Mouse (Mus musculus): ENCODE measurements around the gene Limd1. TPM values are rescaled to one million over a fixed set of nuclear protein-coding genes. Genes with fewer than 3 reads are reported as not detected.

Gene Limd1
- polyA plus RNA-seq, 1 experiment from 2014 or later: 50.5 TPM

GRCm38 (mm10) chr9:123467141-123467620 lies 11.3 kb upstream of the Limd1 start:
- Histone ChIP-seq H3K36me3 (peaks cover 10% of the 10 kb centered on the region; the same call in 1 of the 2 replicates), H3K9me3 (replicated peaks) (no peaks in the 10 kb centered on the region), H3K4me2 (no peak overlapping the region), H3K4me3 (replicated peaks) (no peak overlapping the region), H3K4me1 (no peaks in the 10 kb centered on the region), H3K27me3 (no peaks in the 10 kb centered on the region), H3K9ac (no peak overlapping the region), H3K27ac (no peak overlapping the region)
- WGBS: 77% methylated on average over 4 of the region's 4 CpGs
- ATAC-seq (replicated peaks; ENCODE audit: low FRiP score): no peak

- no peak overlapping the region for H3K9ac ChIP-seq
- H3K4me3 ChIP-seq (replicated peaks): no peak overlapping the region
- no peak overlapping the region for H3K27ac ChIP-seq
- WGBS: 72% methylated on average over 5 of the region's 5 CpGs
- ATAC-seq (replicated peaks; ENCODE audit: low FRiP score): no peak
- no peak overlapping the region for H3K4me2 ChIP-seq
- 0 out of 2 replicates have a peak, but pooled peaks cover under 1% of the 10 kb centered on the region for H3K36me3 ChIP-seq
- H3K27me3 ChIP-seq: no peaks in the 10 kb centered on the region
- H3K4me1 ChIP-seq: no peaks in the 10 kb centered on the region
- H3K9me3 ChIP-seq (replicated peaks): no peaks in the 10 kb centered on the region
These were observed 10.0 kb upstream of the Limd1 start for GRCm38 (mm10) chr9:123468406-123469085.

- H3K4me1 ChIP-seq: no peaks in the 10 kb centered on the region
- no peaks in the 10 kb centered on the region for H3K27me3 ChIP-seq
- no peak overlapping the region for H3K4me2 ChIP-seq
- no peak overlapping the region for H3K4me3 ChIP-seq (replicated peaks)
- no peaks in the 10 kb centered on the region for H3K9me3 ChIP-seq (replicated peaks)
- no peaks in the 10 kb centered on the region for H3K36me3 ChIP-seq
- no peak overlapping the region for H3K27ac ChIP-seq
- no peak overlapping the region for H3K9ac ChIP-seq
- ATAC-seq (replicated peaks; ENCODE audit: low FRiP score): no peak
These were observed 9.4 kb upstream of the Limd1 start for GRCm38 (mm10) chr9:123469087-123469486.

- peaks cover 9% of the 10 kb centered on the region; the same call in 1 of the 2 replicates for H3K4me1 ChIP-seq
- H3K36me3 ChIP-seq: no peaks in the 10 kb centered on the region
- no peak for ATAC-seq (replicated peaks; ENCODE audit: low FRiP score)
- H3K27ac ChIP-seq: peak overlapping the region; percentile 23; the same call in 1 of the 2 replicates
- H3K27me3 ChIP-seq: no peaks in the 10 kb centered on the region
- no peak overlapping the region for H3K9ac ChIP-seq
- H3K4me3 ChIP-seq (replicated peaks): no peak overlapping the region
- H3K4me2 ChIP-seq: no peak overlapping the region
- no peaks in the 10 kb centered on the region for H3K9me3 ChIP-seq (replicated peaks)
These were observed 5.1 kb upstream of the Limd1 start for GRCm38 (mm10) chr9:123473377-123473776.

DNA sequence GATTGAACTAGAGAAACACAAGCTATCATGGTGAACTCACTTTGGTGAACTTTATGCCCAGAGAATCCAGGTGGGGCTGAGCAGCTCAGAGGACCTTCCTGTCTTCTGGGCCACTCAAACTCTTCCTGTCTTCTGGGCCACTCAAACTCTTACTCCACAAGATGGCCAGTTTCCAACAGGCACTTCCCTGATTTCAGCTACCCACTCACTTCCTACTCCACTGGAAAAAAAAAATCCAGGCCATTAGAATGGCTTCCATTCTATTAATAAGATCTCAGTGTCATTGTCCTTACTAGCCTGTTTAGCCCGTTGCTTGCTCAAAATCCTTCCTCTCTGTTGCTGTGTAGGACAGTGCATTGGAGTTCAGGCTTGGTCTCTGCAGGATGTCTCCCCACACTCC lies 2.9 kb upstream of the Limd1 start:
- Histone ChIP-seq H3K27me3 (no peaks in the 10 kb centered on the region), H3K4me3 (replicated peaks) (no peak overlapping the region), H3K36me3 (no peaks in the 10 kb centered on the region), H3K9me3 (replicated peaks) (no peaks in the 10 kb centered on the region), H3K4me1 (peaks cover 27% of the 10 kb centered on the region), H3K9ac (no peak overlapping the region), H3K27ac (0 out of 2 replicates have a peak overlapping the region, but pooled peaks have one; percentile 32), H3K4me2 (no peak overlapping the region)
- 87% methylated on average over 1 of the region's 1 CpGs for WGBS
- no peak for ATAC-seq (replicated peaks; ENCODE audit: low FRiP score)

DNA sequence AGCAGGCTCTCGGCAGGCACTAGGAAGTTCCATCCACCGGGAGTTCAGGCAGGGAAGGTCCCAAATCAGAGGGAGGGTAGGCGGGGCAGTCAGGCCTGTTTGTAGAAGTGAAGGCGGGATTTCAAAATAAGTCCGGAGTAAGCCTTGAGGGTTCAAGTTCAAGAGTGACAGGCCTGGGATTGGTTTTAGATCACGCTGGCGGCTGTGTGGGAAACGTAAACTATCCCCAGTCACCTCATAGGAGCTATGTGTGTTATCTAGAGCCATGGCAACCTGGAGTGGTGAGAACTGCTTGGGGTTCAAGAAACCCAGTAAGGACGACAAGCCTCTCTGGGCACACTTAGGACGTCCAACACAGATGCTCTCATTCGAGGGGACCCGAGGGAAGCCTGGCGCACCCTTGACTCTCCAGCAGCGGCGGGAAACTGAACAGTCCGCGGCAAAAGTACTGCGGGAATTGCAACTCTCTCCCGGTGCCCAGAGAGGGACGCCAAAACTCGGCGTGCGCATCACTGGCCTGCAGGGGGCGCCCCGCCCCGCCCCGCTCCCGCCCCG lies 398 bp upstream of the Limd1 start:
- peak overlapping the region; percentile 90 for H3K4me2 ChIP-seq
- WGBS: under 1% methylated on average over 24 of the region's 29 CpGs
- H3K27ac ChIP-seq: peak overlapping the region; percentile 24; the same call in 1 of the 2 replicates
- peaks cover 51% of the 10 kb centered on the region for H3K4me1 ChIP-seq
- peak; percentile 84 for ATAC-seq (replicated peaks; ENCODE audit: low FRiP score)
- H3K36me3 ChIP-seq: peaks cover 13% of the 10 kb centered on the region
- peak overlapping the region; percentile 40 for H3K9ac ChIP-seq
- peak overlapping the region; percentile 71 for H3K4me3 ChIP-seq (replicated peaks)
- no peaks in the 10 kb centered on the region for H3K9me3 ChIP-seq (replicated peaks)
- no peaks in the 10 kb centered on the region for H3K27me3 ChIP-seq

DNA sequence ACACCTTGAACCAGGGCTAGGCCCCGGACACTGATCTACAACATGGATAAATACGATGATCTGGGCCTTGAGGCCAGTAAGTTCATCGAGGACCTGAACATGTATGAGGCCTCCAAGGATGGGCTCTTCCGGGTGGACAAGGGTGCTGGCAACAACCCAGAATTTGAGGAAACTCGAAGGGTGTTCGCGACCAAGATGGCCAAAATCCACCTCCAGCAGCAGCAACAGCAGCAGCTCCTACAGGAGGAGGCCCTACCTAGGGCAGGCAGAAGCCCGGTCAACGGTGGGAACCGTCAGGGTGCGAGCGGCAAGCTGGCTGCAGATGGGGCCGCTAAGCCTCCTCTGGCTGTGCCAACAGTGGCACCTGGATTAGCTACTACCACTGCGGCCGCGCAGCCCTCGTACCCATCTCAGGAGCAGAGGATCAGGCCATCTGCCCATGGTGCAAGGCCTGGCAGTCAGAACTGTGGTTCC lies 727 bp downstream of the Limd1 start:
- Histone ChIP-seq H3K4me2 (peak overlapping the region; percentile 90), H3K4me1 (peaks cover 62% of the 10 kb centered on the region)

DNA sequence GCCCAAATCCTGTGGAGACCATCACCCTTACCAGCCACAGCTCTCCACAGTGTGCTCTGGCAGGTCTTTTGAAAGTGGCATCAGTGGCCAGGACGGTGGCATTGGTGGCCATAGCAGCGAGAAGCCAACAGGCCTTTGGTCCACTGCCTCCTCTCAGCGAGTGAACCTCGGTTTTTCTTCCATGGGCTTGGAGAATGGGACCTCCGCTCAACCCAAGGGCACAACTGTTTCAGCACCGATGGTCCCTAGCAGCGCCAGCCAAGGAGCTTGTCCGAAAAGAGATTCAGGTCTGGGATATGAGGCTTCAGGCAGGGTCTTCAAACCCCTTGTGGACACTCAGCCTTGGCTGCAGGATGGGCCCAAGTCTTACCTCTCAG lies 1.4 kb downstream of the Limd1 start:
- Histone ChIP-seq H3K9ac (peak overlapping the region; percentile 69), H3K9me3 (replicated peaks) (no peaks in the 10 kb centered on the region), H3K27ac (0 out of 2 replicates have a peak overlapping the region, but pooled peaks have one; percentile 89), H3K4me3 (replicated peaks) (peak overlapping the region; percentile 71), H3K27me3 (no peaks in the 10 kb centered on the region), H3K36me3 (peaks cover 31% of the 10 kb centered on the region), H3K4me1 (peaks cover 62% of the 10 kb centered on the region), H3K4me2 (peak overlapping the region; percentile 90)
- no peak for ATAC-seq (replicated peaks; ENCODE audit: low FRiP score)
- 90% methylated on average over 8 of the region's 8 CpGs for WGBS

More for the DNA sequence above, 727 bp downstream of the Limd1 start:
- peak; percentile 18 for ATAC-seq (replicated peaks; ENCODE audit: low FRiP score)
- peak overlapping the region; percentile 69 for H3K9ac ChIP-seq
- WGBS: 20% methylated on average over 17 of the region's 17 CpGs
- H3K36me3 ChIP-seq: peaks cover 24% of the 10 kb centered on the region
- peak overlapping the region; percentile 89 for H3K27ac ChIP-seq
- H3K9me3 ChIP-seq (replicated peaks): no peaks in the 10 kb centered on the region
- no peaks in the 10 kb centered on the region for H3K27me3 ChIP-seq
- peak overlapping the region; percentile 71 for H3K4me3 ChIP-seq (replicated peaks)

GRCm38 (mm10) chr9:123480253-123480921 lies 1.9 kb downstream of the Limd1 start:
- WGBS: 78% methylated on average over 18 of the region's 18 CpGs
- Histone ChIP-seq H3K36me3 (peaks cover 33% of the 10 kb centered on the region), H3K9ac (peak overlapping the region; percentile 21; the same call in 1 of the 2 replicates), H3K27ac (no peak overlapping the region), H3K4me3 (replicated peaks) (peak overlapping the region; percentile 71), H3K9me3 (replicated peaks) (no peaks in the 10 kb centered on the region), H3K4me2 (peak overlapping the region; percentile 90), H3K27me3 (no peaks in the 10 kb centered on the region), H3K4me1 (peaks cover 62% of the 10 kb centered on the region)
- no peak for ATAC-seq (replicated peaks; ENCODE audit: low FRiP score)

GRCm38 (mm10) chr9:123481136-123481535 lies 2.6 kb downstream of the Limd1 start:
- ATAC-seq (replicated peaks; ENCODE audit: low FRiP score): no peak
- WGBS: 51% methylated on average over 7 of the region's 7 CpGs
- H3K9ac ChIP-seq: no peak overlapping the region
- no peak overlapping the region for H3K27ac ChIP-seq
- H3K4me2 ChIP-seq: peak overlapping the region; percentile 90
- H3K4me3 ChIP-seq (replicated peaks): peak overlapping the region; percentile 71
- H3K4me1 ChIP-seq: peaks cover 63% of the 10 kb centered on the region
- no peaks in the 10 kb centered on the region for H3K9me3 ChIP-seq (replicated peaks)
- peaks cover 38% of the 10 kb centered on the region for H3K36me3 ChIP-seq
- H3K27me3 ChIP-seq: no peaks in the 10 kb centered on the region

DNA sequence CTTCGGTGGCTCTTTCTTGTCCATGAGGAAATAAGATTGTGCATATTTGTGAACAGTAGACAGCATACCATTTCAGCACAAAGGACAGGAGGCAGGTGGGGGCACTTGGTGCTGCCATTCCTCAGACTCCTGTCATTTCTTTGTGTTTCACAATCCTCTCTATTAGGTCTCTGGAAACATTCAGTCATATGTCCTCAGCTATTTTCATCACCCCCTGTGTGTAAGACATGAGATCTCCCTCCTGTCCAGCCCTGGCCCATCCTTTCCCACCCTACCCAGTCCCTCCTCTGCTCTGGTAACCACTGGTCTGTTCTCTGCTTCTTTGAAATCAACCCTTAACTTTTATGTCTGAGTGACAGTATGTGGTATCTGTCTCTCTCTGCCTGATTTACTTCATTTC lies 5.1 kb downstream of the Limd1 start:
- 95% methylated on average over 1 of the region's 1 CpGs for WGBS
- H3K4me2 ChIP-seq: peak overlapping the region; percentile 9; the same call in 1 of the 2 replicates
- H3K36me3 ChIP-seq: peaks cover 55% of the 10 kb centered on the region
- H3K9me3 ChIP-seq (replicated peaks): no peaks in the 10 kb centered on the region
- no peak overlapping the region for H3K9ac ChIP-seq
- no peak overlapping the region for H3K4me3 ChIP-seq (replicated peaks)
- no peak overlapping the region for H3K27ac ChIP-seq
- no peak for ATAC-seq (replicated peaks; ENCODE audit: low FRiP score)
- H3K4me1 ChIP-seq: peaks cover 65% of the 10 kb centered on the region
- H3K27me3 ChIP-seq: no peaks in the 10 kb centered on the region

GRCm38 (mm10) chr9:123484830-123485229 lies 6.3 kb downstream of the Limd1 start:
- Histone ChIP-seq H3K27me3 (no peaks in the 10 kb centered on the region), H3K27ac (no peak overlapping the region), H3K9ac (no peak overlapping the region), H3K9me3 (replicated peaks) (no peaks in the 10 kb centered on the region), H3K4me3 (replicated peaks) (no peak overlapping the region), H3K4me1 (peaks cover 67% of the 10 kb centered on the region), H3K36me3 (peaks cover 55% of the 10 kb centered on the region), H3K4me2 (no peak overlapping the region)
- 92% methylated on average over 3 of the region's 3 CpGs for WGBS
- ATAC-seq (replicated peaks; ENCODE audit: low FRiP score): no peak

Data from kidney, embryonic 15.5 days (tissue).